Mouse (Mus musculus) adrenal gland, adult 8-10 months (tissue): Measurements from ENCODE around the gene Ctsll3. TPM values are rescaled to one million over a fixed set of nuclear protein-coding genes. Genes with fewer than 3 reads are reported as not detected.
A peak's percentile ranks its signal among the peaks of the same experiment; 100 is the strongest.

Experiments used
- DNase-seq: peaks from one replicate; pipeline ENCODE4 v3.0.0; 2022
- total RNA-seq, 4 experiments: library from RNA; stranded (reverse); gene quantifications; 2 replicates each; pipeline ENCODE4 v1.2.4; 2022

Gene Ctsll3
- total RNA-seq = not detected

DNA sequence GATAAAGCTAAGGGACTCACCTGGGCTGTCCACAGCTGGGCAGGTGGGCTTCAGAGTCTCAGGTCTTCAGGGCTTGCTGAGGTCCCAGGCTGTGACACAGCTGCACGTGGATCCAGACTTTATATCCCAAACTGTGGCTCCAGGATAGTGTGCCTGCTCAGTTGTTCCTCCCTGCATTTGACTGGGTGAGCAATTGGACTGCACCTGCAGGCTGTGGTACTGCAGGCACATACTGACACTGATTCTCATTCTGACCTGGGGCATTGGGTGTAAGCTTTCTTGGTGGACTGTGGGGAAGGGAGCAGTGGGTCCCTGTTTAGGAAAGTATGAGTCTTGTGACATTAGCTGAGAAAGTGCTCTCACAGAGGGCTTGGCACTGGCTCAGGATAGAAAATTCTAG is at the start of gene Ctsll3:
Gene Ctsll3, minus strand, starts transcription at position 101 of the 400 bp plus-strand sequence.
- DNase-seq = no peak

DNA sequence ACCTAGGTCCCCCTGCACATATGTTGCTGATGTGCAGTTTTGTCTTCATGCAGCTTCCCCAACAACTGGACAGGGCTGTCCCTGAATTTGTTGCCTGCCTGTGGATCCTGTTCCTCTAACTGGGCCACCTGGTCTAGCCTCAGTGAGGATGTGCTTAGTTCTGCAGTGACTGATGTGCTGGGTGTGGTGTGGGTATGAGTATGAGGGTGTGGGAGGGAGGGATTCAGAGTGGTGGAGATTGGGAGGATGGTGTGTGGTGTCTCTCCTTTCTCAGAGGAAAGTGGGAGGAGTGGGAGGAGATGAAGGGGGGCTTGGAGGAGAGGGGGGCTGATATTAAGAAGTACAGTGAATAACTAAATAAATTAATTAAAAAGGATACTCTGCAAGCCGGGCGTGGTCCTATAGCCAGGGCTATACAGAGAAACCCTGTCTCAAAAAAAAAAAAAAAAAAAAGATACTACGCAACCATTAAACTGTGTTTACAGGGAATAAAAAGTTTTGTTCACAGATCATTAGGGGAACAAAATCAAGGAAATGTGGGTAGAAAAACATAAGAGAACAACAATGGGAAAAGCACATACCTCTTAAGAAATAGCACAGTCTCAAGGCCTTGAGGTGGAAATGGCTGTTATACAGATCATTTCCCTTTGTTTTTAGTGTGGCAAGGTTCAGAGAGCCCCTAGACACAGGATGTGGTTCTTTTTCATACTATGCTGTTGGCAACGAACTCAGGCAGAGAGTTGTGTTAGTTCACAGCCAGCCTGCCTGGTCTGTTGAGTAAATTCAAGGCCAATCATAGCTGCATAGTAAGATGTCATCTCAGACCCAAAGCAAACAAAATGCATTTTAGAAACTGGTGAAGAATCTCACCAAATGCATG is 45.8 kb upstream of the Ctsll3 start:
- DNase-seq = no peak

DNA sequence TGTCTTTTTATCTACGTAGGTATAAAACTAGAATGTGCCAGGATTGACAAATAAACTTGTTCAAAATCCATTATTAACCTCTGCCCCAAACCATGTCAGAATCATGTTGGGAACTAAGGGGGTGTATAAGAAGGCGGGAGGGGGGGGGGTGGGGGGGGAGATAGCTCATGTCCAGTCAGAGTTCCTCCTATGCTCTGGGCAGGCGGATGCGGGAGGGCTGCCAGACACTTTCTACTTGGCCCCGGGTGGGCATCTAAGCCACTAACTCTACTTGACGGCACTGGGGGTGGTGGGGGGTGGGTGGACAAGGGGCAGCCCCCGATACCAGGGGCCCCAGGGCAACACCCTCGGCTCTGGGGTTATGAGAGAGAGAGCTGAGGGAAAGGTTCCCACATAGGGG is 40.5 kb upstream of the Ctsll3 start:
- no peak for DNase-seq

DNA sequence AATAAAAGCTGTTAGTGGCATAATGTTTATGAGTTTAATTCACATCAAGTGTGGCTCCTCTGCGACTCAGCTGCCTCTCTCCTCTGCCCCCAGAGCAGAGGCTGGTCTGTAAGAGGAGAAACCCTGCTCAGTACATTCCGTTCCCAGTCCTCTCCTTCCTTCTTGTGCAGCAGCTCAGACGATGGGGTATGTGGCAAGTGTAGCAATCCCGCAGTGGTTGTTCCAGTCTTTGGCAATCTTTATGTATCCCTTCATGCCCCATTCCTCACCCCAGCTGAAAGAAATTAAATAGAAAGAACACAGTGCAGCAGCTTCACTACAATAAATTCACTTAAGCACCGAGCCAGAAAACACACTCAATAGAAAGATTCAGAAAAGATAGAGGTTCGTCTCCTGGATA is 40.1 kb upstream of the Ctsll3 start:
- no peak for DNase-seq

DNA sequence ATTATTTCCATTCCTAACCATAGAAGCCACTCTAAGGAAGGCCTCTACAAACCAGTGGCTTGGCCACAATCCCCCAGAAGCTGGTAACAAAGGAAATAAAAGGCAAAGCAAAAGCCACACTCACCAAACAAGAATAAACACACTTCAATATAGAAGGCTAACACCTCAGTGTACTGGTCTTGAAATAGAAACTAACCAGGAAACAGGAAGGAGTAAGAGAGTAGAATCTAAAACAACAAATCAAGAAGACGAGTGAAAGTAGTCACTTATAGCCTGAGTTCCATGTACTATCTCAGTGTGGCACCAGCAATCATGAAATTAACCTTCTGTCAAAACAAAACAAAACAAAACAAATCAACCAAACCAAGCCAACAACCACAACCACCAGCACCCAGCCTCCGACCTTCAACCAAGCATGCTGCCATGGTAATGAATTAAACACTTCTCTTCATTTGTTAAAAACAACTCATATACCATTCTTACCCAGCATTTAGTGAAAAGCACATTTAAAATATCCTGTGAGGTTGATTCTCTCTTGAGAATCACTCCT is 36.8 kb upstream of the Ctsll3 start:
- DNase-seq = no peak

DNA sequence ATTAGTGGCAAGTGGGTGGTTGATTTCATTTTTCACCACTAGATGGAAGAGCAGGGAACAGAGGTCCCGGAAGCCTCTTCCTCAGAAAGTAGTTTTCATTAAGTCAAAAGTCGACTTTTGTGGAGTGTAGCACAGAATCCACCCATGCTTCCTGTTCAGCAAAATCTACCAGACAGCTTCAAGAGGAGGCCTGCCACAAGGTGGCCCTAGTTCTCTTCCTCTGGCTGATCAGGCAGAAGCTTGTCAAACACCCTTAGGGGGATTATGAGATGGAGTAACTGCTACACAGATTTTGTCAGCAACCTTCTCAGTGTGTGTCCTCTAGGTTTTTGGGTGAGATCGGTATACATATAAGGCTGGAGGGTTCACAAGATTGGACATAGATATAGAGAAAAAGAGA is 23.4 kb upstream of the Ctsll3 start:
- DNase-seq = peak; percentile 7

DNA sequence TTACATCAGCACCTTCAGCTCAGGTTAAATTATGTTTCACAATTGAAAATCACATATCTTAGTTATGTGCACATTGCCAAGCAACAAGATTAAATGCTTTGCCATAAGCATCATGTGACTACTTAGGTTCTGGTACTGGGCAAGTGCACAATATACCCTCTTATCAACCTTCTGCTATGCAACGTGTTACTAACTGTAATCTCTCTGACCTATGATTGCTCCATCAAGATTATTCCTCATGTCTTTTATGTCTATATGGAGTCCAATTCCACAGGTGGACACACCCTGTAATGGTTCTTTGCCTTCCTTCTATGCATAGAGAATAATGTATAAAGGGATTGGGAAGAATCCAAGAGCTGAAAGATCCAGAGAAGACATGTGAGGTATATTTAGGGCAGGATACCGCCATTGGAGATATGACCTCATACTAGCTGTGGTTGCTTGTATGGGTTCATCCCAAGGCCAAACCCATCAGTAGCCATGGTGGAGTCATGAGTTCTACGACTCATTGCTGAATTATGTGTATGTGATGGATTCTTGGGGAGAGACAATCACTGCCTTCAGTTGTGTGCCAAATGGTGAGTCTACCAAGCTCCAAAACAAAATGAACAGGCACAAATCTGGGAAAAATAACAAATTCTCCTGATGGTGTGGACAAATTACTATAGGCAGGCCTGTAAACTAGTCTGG is 18.0 kb upstream of the Ctsll3 start:
- DNase-seq = no peak

DNA sequence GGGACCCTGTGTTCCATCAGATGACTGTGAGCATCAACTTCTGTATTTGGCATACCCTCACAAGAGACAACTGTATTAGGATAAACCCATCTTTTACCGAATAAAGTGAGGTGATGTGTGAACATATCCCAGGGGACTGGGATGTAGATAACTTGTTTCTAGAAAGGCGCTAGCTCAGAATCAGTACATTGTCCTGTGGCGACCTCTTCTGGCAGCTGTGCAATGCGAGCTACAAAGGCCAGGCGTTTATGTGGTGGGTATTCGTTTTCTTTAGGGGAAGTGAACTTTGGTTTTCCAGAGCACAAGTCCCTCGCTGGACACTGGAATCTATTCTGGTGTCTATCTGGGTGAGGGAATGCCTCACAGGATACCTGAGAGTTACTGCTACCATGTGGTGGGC is 16.8 kb upstream of the Ctsll3 start:
- no peak for DNase-seq

DNA sequence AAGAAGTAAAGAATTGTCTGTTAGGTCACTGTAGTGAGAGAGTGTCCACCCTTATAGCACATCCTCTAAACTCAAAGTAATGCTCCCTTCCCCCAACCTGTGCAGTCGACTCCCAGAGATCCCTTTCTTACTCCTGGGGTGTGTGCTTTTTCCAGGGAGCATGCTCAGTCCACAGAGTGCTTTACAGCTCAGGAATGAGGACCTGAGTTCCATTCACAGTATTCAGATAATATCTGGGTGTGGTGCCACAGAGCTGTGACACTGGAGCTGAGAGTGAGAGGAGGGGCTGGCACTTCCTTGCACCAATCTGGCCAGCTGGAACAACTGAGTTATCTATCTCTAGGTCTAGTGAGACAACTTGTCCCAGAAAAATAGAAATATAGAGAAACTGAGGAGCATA is 11.1 kb upstream of the Ctsll3 start:
- no peak for DNase-seq

DNA sequence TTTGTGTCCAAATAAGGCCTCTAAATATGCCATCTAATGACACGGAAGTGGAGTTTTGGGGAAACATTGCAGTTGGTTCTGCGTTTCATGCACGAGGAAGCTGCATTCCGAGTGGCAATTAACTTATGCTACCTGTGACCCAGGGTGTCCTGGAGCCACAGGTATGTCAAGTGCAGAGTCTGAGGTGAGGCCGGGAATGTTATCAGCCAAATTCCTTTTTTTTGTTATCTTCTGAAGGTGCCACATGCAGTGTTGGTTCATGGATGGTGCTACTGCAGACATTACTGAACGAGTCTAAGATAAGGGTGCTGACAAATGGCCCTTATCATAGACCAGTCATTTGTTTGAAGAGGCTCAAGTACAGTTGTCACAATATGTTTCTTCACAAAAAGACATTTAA is 10.1 kb upstream of the Ctsll3 start:
- DNase-seq = no peak

DNA sequence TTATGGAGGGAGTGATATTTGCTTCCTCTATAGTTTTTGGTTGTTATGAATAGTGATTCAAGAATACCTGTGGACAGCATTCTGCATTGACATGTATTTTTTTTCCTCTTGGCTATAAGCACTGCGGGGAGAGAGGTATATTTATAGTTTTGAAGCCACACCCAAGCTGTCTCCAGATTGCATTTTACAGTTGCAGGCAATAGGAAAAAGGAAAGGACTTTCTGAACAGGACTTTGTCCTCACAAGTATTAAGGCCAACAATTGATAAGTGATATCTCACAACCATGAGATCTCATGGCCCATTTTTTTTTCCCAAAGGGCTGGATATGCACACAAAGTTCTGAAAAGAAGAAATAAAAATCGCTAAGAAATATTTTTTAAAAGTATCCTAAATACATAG is 7.0 kb upstream of the Ctsll3 start:
- DNase-seq = no peak

DNA sequence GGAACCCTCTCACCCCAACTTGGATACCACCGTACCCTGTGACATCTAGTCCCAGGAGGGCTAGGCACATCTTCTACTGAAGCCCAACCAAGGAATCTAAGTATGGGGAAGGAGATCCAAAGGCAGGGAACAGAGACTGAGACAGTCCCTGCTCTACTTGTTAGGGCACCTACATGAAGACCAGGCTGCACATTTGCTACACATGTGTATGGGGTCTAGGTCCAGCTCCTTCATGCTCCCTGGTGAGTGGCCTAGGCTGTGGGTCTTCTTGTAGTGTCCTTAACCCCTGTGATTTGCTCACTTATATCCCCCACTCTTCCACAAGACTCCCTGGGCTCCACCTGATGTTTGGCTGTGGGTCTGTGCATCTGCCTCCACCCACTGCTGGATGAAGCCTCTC is 13.2 kb downstream of the Ctsll3 start:
- no peak for DNase-seq

DNA sequence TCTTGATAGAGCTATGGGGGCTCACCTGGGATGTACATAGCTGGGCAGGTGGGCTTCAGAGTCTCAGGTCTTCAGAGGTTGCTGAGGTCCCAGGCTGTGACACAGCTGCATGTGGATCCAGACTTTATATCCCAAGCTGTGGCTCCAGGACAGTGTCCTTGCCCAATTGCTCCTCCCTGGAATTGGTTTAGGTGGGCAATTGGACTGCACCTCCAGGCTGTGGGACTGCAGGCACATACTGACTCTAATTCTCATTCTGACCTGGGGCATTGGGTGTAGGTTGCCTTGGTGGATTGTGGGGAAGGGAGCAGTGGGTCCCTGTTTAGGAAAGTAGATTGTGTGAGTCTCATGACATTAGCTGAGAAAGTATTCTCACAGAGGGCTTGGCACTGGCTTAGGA is 16.4 kb downstream of the Ctsll3 start, which contains the start of gene BC051665:
Gene BC051665, minus strand, starts transcription at position 101 of the 400 bp plus-strand sequence.
- DNase-seq = no peak

DNA sequence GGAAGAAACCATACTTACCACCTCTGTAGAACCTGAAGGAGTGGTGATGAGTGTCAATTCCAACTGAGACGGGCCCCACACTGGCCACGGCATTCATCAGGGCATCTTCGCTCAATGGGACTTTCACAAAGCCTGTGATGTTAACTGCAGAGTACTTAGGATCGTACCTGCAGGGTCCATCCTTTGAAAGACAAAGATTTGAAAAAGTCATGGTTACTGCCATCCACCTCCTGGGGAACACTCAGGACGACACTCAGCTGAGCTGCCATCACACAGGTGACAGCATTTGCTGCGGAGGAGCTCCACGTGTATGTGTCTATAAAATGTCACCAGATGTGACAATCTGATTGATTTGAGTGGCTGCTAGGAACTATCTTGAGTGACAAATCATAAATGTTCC is 19.3 kb downstream of the Ctsll3 start:
- no peak for DNase-seq

DNA sequence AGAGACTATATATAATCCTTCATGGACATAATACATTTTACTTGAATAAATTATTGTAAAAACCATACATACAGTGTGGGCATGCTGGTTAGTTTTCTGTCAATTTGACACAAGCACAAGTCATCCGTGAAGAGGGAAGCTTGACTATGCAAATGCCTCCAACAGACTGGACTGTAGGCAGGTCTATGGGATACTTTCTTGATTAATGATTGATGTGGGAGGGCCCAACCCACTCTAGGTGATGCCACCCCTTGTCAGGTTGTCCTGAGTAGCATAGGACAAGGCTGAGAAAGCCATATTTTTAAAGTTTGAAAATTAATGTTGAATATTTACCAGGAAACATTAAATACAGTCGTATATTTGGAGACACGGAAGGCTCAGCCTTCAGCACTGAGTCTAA is 22.1 kb downstream of the Ctsll3 start:
- DNase-seq = no peak

DNA sequence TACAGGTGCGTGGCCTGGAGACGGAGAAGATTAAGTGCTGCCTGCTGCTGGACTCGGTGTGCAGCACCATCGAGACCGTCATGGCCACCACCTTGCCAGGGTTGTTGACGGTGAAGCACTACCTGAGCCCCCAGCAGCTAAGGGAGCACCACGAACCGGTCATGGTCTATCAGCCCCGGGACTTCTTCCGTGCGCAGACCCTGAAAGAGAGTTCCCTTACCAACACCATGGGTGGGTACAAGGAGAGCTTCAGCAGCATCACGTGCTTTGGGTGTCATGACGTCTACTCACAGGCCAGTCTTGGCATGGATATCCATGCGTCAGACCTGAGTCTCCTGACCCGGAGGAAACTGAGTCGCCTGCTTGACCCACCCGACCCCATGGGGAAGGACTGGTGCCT is 41.5 kb downstream of the Ctsll3 start:
- no peak for DNase-seq

DNA sequence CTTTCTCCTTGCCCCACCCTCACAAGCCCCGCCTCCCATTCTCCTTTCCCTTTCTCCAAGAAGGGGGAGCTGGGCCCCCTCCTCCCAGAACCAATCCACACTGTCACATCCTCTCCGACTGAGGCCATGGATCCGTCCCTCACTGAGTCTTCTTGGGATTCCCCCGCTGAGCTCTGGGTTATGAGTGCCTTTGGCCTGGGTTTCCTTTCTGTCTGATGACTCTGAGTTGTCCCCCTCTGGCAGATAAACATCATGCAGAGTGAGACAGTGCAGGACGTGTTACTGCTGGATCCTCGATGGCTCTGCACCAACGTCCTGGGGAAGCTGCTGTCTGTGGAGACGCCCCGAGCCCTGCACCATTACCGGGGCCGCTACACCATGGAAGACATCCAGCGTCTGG is 42.3 kb downstream of the Ctsll3 start:
- no peak for DNase-seq

DNA sequence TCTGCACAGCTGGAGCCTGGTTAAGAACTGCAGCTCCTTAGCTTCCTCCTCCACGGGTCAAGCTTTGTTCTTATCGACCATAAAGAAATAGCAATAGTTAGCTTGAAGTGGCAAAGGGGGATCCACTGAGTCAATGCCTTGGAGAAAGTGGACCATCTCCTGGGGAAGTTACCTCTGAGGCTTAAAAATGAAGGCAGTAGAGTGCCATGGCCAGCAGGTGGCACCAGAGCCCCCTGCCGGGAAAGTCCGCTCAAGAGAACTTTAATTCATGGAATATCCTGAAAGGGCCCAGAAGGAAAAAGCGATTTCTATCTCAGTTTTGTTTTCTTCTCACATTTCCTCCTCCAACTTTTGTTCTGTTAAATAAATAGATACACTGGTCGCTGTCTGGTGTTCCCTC is 43.5 kb downstream of the Ctsll3 start:
- DNase-seq = no peak

DNA sequence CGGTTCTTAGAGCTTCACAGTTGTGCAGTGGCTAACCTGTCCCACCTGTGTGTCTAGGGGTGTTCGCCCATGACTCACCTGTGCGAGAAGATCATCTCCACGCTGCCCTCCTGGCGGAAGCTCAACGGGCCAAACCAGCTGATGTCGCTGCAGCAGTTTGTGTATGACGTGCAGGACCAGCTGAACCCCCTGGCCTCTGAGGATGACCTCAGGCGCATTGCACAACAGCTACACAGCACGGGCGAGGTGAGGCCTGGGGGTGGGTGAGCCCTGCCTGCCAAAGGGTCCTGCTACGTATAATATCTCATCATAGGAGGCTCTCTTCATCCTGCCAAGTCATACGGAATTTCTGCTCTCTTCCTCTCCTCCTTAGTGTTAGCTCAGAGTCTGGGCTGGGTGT is 45.4 kb downstream of the Ctsll3 start:
- no peak for DNase-seq

DNA sequence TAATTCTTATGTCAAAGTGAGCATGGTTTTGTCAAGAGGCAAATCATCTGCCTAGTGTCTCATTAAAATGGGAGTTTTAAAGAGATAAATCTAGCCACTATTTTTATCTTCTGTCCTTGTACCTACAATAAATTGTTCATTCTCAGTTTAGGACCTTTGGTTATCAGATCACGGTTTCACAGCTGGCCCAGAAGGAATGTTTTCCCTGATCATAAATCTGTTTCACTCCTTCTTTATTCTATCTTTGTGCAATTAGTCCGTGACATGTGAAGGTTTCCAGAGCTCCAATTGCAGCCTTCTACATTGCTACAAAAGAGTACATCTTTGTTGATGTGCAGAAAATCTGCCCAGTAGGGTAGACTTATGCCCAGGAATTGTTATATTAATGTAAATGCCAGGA is 47.4 kb downstream of the Ctsll3 start:
- DNase-seq = no peak

DNA sequence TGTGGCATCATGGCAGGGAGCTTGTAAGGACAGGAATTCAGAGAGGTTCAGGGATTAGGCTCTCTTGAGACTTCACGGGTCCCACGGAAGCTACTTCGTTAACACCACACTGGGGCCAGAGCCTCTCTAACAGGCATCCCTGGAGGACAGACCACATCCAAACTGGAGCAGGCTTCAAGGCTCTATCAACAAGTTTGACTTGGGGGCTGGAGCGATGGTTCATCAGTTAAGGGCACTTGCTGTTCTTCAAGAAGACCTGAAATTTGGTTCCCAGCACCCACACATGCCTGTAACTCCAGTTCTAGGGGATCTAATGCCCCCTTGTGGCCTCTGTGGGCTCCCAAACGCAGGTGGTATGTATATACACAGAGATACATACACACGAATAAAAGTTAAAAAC is 49.4 kb downstream of the Ctsll3 start:
- DNase-seq = no peak

DNA sequence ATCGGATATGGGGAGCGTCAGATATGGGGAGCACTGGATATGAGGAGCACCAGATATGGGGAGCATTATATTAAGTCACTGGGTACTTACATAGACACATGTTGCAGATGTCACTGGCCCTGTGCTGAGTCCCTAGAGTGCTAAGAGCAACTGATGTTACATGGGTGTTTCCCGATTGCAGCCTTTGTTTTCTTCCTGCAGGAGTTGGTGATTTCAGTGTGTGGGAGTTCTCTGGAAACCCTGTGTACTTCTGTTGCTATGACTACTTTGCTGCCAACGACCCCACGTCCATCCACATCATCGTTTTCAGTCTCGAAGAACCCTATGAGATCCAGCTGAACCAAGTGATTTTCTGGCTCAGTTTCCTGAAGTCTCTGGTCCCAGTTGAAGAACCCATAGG is 51.7 kb downstream of the Ctsll3 start:
- no peak for DNase-seq

DNA sequence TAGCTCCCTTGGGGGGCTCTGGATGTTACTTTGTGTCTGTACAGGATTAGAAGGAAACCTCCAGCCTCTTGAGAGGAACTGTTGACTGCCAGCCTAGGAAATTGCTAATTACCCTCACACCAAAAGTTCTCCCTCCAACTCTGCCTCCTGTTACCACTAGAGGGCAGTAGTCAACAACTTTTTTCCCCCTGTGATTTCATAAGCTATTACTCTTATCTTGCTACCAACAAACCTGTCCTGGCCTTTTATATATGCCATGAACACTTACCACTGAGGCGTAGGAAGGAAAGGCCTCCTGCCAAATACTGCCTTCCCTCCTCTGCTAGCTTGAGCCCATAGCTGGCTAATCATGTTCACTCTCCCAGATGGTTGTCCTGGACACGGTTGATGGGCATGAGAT is 54.1 kb downstream of the Ctsll3 start:
- no peak for DNase-seq
